Mouse (Mus musculus): ENCODE data around the gene Triap1. TPM values are rescaled to one million over a fixed set of nuclear protein-coding genes. Genes with fewer than 3 reads are reported as not detected.

The Triap1 gene
- total and polyA plus RNA-seq, 3 experiments = 31.8 to 38.2 (median 33.7) TPM

GRCm38 (mm10) chr5:115316968-115317644 is 23.9 kb upstream of the Triap1 start:
- Histone ChIP-seq H3K4me3 (replicated peaks in 1 of 3; ENCODE audit: low read depth in 2 of 3, low read length in 2 of 3, poor library complexity in 1 of 3) (no peak overlapping the region), H3K4me2 (ENCODE audit: insufficient read depth, low read depth, poor library complexity, severe bottlenecking) (no peak overlapping the region), H3K4me1 (ENCODE audit: control insufficient read depth in 1 of 2, insufficient read depth in 2 of 2) (peaks cover 2 to 25% of the 10 kb centered on the region in 2 experiments; a peak in 3 of 4 replicates), H3K9ac (ENCODE audit: insufficient read depth, low read depth) (no peak overlapping the region), H3K27me3 (replicated peaks) (no peaks in the 10 kb centered on the region), H3K79me2 (replicated peaks; ENCODE audit: control insufficient read depth, extremely low read depth, insufficient read depth, poor library complexity, severe bottlenecking) (no peaks in the 10 kb centered on the region), H3K36me3 (replicated peaks in 1 of 2; ENCODE audit: control insufficient read depth in 1 of 2, insufficient read depth in 1 of 2, low read length in 1 of 2) (no peaks in the 10 kb centered on the region), H3K9me3 (replicated peaks; ENCODE audit: low read length) (no peaks in the 10 kb centered on the region), H3K27ac (ENCODE audit: insufficient read depth, low read depth) (no peak overlapping the region)
- in situ Hi-C loops (cut with MboI; ENCODE audit: low pct_ligation_motif_present, low pct_unique_long_range_greater_than_20kb, low sequenced_read_pairs) = no loop called here
- dilution Hi-C loops (cut with MboI; ENCODE audit: extremely low pct_ligation_motif_present, extremely low pct_unique_long_range_greater_than_20kb, low sequenced_read_pairs) = no loop called here
- no peak for DNase-seq (ENCODE audit: extremely low read depth)
- no peak for TF ChIP-seq ZKSCAN1 (IDR thresholded peaks at IDR 0.05; ENCODE audit: borderline replicate concordance, low read depth, low read length)
- no peak for TF ChIP-seq NRF1 (IDR thresholded peaks at IDR 0.05; ENCODE audit: low read depth, low read length)
- TF ChIP-seq HCFC1 (IDR thresholded peaks at IDR 0.05; ENCODE audit: low read depth, low read length) = no peak
- no peak for TF ChIP-seq ZC3H11A (IDR thresholded peaks at IDR 0.05; ENCODE audit: low read depth, low read length)
- no peak for TF ChIP-seq GABPA (IDR thresholded peaks at IDR 0.05; ENCODE audit: insufficient replicate concordance, low read depth, low read length)
- TF ChIP-seq IRF4 (IDR thresholded peaks at IDR 0.05; ENCODE audit: low read depth, low read length) = no peak
- TF ChIP-seq PAX5 (IDR thresholded peaks at IDR 0.05; ENCODE audit: low read length) = no peak
- no peak for TF ChIP-seq TBP (conservative IDR thresholded peaks at IDR 0.05; ENCODE audit: low read depth, low read length)
- TF ChIP-seq CTCF (conservative IDR thresholded peaks at IDR 0.05 in 1 of 2, IDR thresholded peaks at IDR 0.05 in 1 of 2; ENCODE audit: low read depth in 2 of 2, low read length in 2 of 2) = no peak
- no peak for TF ChIP-seq MAFK (IDR thresholded peaks at IDR 0.05; ENCODE audit: insufficient replicate concordance, low read length)
- no peak for TF ChIP-seq POLR2AphosphoS2 (IDR thresholded peaks at IDR 0.05; ENCODE audit: low read depth, low read length)
- TF ChIP-seq ELF1 (IDR thresholded peaks at IDR 0.05; ENCODE audit: low read depth, low read length) = no peak
- TF ChIP-seq RAD21 (IDR thresholded peaks at IDR 0.05; ENCODE audit: low read depth, low read length) = no peak
- TF ChIP-seq JUND (conservative IDR thresholded peaks at IDR 0.05; ENCODE audit: low read depth, low read length) = no peak
- no peak for TF ChIP-seq CHD2 (IDR thresholded peaks at IDR 0.05; ENCODE audit: low read length)
- no peak for TF ChIP-seq EP300 (IDR thresholded peaks at IDR 0.05; ENCODE audit: low read length)
- no peak for TF ChIP-seq TCF12 (IDR thresholded peaks at IDR 0.05; ENCODE audit: low read depth, low read length)
- TF ChIP-seq NELFE (IDR thresholded peaks at IDR 0.05; ENCODE audit: low read depth, low read length) = no peak
- TF ChIP-seq USF2 (conservative IDR thresholded peaks at IDR 0.05; ENCODE audit: low read depth, low read length) = no peak

GRCm38 (mm10) chr5:115317645-115318328 is 23.2 kb upstream of the Triap1 start:
- in situ Hi-C loops (cut with MboI; ENCODE audit: low pct_ligation_motif_present, low pct_unique_long_range_greater_than_20kb, low sequenced_read_pairs) (no loop called here), dilution Hi-C loops (cut with MboI; ENCODE audit: extremely low pct_ligation_motif_present, extremely low pct_unique_long_range_greater_than_20kb, low sequenced_read_pairs) (no loop called here)
- H3K36me3 ChIP-seq (replicated peaks in 1 of 2; ENCODE audit: control insufficient read depth in 1 of 2, insufficient read depth in 1 of 2, low read length in 1 of 2) = no peaks in the 10 kb centered on the region
- H3K4me1 ChIP-seq (ENCODE audit: control insufficient read depth in 1 of 2, insufficient read depth in 2 of 2) = peaks cover 2 to 25% of the 10 kb centered on the region in 2 experiments; a peak in 3 of 4 replicates
- no peak overlapping the region for H3K27ac ChIP-seq (ENCODE audit: insufficient read depth, low read depth)
- no peak for DNase-seq (ENCODE audit: extremely low read depth)
- no peak overlapping the region for H3K4me2 ChIP-seq (ENCODE audit: insufficient read depth, low read depth, poor library complexity, severe bottlenecking)
- H3K27me3 ChIP-seq (replicated peaks) = no peaks in the 10 kb centered on the region
- H3K9me3 ChIP-seq (replicated peaks; ENCODE audit: low read length) = no peaks in the 10 kb centered on the region
- no peak overlapping the region for H3K9ac ChIP-seq (ENCODE audit: insufficient read depth, low read depth)
- H3K4me3 ChIP-seq (replicated peaks in 1 of 3; ENCODE audit: low read depth in 2 of 3, low read length in 2 of 3, poor library complexity in 1 of 3) = no peak overlapping the region
- no peak for TF ChIP-seq POLR2A (IDR thresholded peaks at IDR 0.05; ENCODE audit: low read depth, low read length)
- no peak for TF ChIP-seq ZNF384 (IDR thresholded peaks at IDR 0.05; ENCODE audit: low read depth, low read length)
- H3K79me2 ChIP-seq (replicated peaks; ENCODE audit: control insufficient read depth, extremely low read depth, insufficient read depth, poor library complexity, severe bottlenecking) = no peaks in the 10 kb centered on the region

Data from CH12.LX (cell line).